Mouse (Mus musculus) layer of hippocampus, adult 6 months (tissue): ENCODE results near the gene Gpatch8. TPM values are rescaled to one million over a fixed set of nuclear protein-coding genes. Genes with fewer than 3 reads are reported as not detected.

Source experiments
- long read RNA-seq, 2 experiments: library from polyadenylated mRNA; unstranded; transcript quantifications; one replicate each; pipeline ENCODE4 v2.0.0; 2019 to 2020
- polyA plus RNA-seq: library from polyadenylated mRNA; unstranded; fragments of <200 nt; fragmentation: Nextera tagmentation; gene quantifications from 2 replicates; pipeline ENCODE4 v1.2.3, GENCODE M21; 2021

Gene Gpatch8
- 25.4 and 27.5 TPM in 2 replicates for polyA plus RNA-seq
- long read RNA-seq, experiment 1, full-length matches to known transcripts = 46 of 66 reads
- long read RNA-seq, experiment 1, partial matches to known transcripts = 8 of 66 reads
- long read RNA-seq, experiment 1, other reads (novel, unspliced or antisense) = 12 of 66 reads
- long read RNA-seq, experiment 2, full-length matches to known transcripts = 161 of 200 reads
- long read RNA-seq, experiment 2, partial matches to known transcripts = 3 of 200 reads
- long read RNA-seq, experiment 2, other reads (novel, unspliced or antisense) = 36 of 200 reads

GRCm38 (mm10) chr11:102556031-102556715 is at the start of gene Gpatch8:
Gpatch8 (minus strand) TSS chr11:102556392.

DNA sequence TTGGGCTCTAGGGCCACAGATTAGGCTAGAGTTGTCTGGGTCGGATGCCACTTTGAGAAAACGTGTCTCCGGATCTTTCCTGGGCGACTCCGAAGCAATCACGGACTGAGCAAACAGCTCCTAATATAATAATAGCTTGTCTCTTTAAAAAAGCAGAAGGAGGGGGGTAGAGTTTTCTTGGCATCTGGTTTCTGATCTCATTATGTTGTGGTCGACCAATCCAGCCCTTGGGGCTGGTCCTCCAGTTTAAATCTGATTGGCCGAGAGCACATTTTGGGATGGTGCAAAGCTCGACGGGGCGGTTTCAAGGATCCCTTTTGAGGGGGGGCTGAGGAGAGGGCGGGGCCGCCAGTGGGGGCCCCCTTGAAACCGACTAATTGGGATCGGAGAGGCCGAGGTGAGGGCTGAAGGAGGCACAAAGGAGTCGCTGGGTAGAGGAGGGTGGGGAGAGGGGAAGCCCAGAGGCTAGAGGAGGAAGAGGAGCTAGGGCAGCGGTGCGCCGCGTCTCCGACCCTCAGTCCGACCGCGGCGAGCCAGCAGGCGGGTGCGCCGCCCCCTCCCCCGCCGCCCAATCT is 47.9 kb upstream of the Gpatch8 start, which contains the start of gene Fzd2:
Gene Fzd2, plus strand, starts transcription at position 387 of the 575 bp plus-strand sequence.

DNA sequence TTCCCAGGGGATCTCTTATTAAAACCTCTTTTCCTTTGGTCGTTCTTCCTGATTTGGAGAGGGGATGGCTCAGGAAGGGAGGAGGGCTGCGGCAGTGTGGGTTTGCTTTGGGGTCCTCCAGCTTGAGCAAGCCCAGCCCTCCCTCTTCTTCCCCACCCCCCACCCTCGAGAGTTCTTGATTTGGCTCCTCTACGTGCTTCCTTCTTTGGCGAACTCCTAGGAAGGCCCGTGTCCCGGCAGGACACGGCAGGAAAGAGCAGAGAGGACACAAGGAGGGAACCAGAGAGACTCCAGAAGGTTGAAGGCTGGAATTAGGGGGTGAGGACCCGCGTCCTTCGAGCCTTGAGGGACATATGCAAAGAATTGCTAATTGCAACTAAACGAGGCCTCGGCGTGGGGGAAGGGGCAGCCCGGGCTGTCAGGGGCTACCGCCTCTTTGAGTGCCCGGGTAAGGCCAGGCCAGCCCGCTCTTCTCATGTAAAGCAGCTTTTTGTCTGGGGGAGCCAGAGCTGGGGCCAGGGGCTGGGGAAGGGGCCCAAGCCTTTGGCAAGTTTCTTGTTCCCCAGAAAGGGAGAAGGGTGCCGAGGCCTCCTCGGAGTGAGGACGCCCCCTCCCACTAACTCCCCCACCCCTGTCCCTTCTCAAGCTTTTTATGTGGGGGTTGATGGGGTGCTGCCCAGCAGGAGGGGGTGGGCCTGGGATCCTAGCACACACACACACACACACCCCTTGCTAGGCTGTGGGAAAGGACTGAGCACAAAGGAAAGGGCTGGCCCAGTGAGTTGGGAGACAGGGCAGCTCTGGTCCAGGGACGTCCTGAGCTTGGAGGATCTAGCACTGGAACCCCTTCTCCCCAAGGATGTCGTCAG is 23.2 kb upstream of the Gpatch8 start, which contains the start of gene Gm11627:
Gene Gm11627, minus strand, starts transcription at position 297 of the 869 bp plus-strand sequence.

DNA sequence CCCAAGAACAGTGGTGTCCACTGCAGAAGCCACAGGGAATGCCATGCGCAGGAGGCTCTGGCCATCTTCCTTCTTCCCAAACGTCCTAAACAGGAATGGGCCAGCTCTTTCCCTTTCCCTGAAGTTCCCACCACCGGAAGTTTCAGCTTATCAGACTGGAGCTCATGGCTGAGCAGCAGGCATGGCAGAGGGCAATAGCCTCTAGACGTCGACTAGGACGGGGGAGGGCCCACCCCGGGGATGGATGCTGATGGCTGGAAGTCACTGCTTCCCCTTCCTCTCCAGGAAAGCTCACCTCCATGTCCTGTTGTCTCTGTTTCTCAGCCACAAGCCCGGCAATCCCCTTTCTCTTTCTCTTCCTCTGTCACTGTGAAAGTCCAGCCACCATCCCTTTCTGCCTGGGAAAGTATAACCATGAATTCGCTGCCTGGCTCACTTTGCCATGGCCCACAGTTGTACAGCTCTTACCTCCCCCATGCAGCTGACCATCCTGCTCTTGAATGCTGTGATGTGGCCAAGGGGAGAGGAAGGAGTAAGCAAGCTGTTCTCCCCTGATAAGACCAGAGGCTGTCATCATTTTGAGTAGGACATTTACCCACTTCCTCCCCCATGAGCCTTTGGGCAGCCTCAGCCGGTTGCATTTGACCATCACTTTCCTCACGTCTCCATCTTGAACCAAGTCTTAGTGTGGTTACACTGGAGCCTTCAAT is 86.4 kb downstream of the Gpatch8 start, which contains the start of gene Itga2b:
Gene Itga2b, minus strand, starts transcription at position 475 of the 710 bp plus-strand sequence.

DNA sequence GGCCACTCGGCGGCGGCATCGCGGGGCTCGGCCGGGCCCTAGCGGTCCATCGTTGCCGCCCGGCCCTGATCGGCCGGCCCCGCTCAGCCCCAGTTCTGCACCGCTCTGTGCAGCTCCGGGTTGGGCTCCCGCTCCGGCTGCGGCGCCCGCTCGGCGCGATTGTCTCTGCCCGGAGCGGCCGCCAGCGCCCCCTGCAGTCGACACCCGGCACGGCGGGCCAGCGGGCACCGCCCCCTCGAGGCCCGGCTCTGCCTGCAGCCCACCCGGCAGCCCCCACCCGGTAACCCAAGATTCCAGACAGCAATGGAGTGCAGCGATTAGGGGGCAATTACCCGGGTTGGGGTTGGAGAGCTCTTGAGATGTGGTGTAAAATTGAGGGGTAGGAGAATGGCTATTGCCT is 108.7 kb downstream of the Gpatch8 start, which contains the start of gene Fam171a2:
Gene Fam171a2, minus strand, starts transcription at position 186 of the 400 bp plus-strand sequence.

DNA sequence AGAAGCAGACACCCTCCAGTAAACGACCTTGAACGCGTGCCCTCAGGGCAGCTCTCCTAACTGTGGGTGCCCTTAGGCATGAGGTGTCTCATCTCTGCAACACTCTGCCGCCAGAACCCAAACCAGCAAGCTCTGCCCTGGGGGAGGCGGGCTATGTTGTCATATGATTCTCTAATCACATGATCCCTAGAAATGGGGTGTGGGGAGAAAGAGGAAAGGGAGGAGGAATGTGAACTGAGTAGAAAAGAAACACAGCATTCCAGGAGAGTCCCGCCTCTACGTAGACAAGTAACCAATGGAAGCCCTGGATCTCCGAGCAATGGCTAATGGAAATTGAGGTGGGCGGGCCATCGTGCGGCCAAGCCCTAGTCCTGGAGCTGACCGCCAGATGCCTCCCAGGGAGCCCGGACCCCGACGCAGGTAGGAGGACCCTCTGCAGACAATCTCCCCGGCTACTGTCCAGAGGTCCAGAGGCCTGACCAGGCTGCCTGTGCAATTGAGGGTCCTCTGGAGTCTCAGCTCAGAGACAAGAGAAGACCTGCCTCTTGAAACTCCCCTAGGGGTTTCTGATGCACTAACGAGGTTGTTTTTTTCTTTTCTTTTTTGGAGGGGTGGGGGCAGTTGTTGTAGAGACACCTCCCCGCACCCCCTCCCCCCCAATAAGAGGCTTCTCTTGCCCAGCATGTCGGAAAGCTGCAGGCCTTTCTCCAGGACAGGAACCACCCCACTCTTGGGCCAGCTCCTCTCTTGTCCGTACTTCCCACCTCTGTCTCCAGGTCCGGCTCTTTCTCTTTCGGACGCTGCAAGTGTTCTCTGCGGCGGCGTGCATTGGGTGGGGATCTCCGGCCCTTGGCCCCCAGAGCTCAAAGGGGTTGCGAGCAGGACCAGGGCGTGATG is 125.8 kb downstream of the Gpatch8 start, which contains the start of gene Grn:
Gene Grn, plus strand, starts transcription at position 195 of the 897 bp plus-strand sequence.

Other genes with a start within 250 kb of the Gpatch8 start
- 40.1 and 42.9 TPM in 2 replicates for gene Ubtf, start 236.7 kb downstream of the Gpatch8 start, polyA plus RNA-seq
- not detected in 2 replicates for gene Slc4a1, start 190.2 kb downstream of the Gpatch8 start, polyA plus RNA-seq
- gene Rundc3a, start 163.0 kb downstream of the Gpatch8 start, polyA plus RNA-seq = 43.5 and 51.4 TPM in 2 replicates
- 150 and 172 TPM in 2 replicates for gene Slc25a39, start 148.4 kb downstream of the Gpatch8 start, polyA plus RNA-seq
- gene Grn, start 126.1 kb downstream of the Gpatch8 start, polyA plus RNA-seq = 48.7 and 49.4 TPM in 2 replicates
- 1.1 and 2.2 TPM in 2 replicates for gene Fam171a2, start 108.7 kb downstream of the Gpatch8 start, polyA plus RNA-seq
- 3.1 and 3.8 TPM in 2 replicates for gene Itga2b, start 86.3 kb downstream of the Gpatch8 start, polyA plus RNA-seq
- 4.4 and 8.1 TPM in 2 replicates for gene Gm11627, start 23.1 kb upstream of the Gpatch8 start, polyA plus RNA-seq
- gene Fzd2, start 48.0 kb upstream of the Gpatch8 start, polyA plus RNA-seq = 0.64 and 1.2 TPM in 2 replicates
- 0.04 and 0.06 TPM in 2 replicates for gene Meioc, start 107.3 kb upstream of the Gpatch8 start, polyA plus RNA-seq
- 36.4 and 37.0 TPM in 2 replicates for gene Ccdc43, start 141.4 kb upstream of the Gpatch8 start, polyA plus RNA-seq
- 28.1 and 30.5 TPM in 2 replicates for gene Adam11, start 205.0 kb upstream of the Gpatch8 start, polyA plus RNA-seq